Mouse (Mus musculus): ENCODE measurements around the gene Rbm8a.

Gene Rbm8a

GRCm38 (mm10) chr3:96629729-96630600, at the start of gene Rbm8a:
Gene Rbm8a (plus strand): TSS chr3:96629933.
- DNase-seq (ENCODE audit: low read depth), result peak; percentile 98

- no peak for DNase-seq (ENCODE audit: low read depth)
Measured at GRCm38 (mm10) chr3:96581141-96581540, 48.6 kb upstream of the Rbm8a start.

- no peak for DNase-seq (ENCODE audit: low read depth)
Measured at GRCm38 (mm10) chr3:96581771-96582515, 47.8 kb upstream of the Rbm8a start.

- DNase-seq (ENCODE audit: low read depth), result no peak
Measured at GRCm38 (mm10) chr3:96583386-96583785, 46.3 kb upstream of the Rbm8a start.

- DNase-seq (ENCODE audit: low read depth), result no peak
Measured at GRCm38 (mm10) chr3:96590657-96591056, 39.1 kb upstream of the Rbm8a start.

GRCm38 (mm10) chr3:96593374-96593773, 36.4 kb upstream of the Rbm8a start:
- no peak for DNase-seq (ENCODE audit: low read depth)

- peak; percentile 88 for DNase-seq (ENCODE audit: low read depth)
Measured at GRCm38 (mm10) chr3:96593790-96594560, 35.8 kb upstream of the Rbm8a start, which contains the start of gene Polr3gl. Gene Polr3gl (minus strand): TSS chr3:96594181.

- no peak for DNase-seq (ENCODE audit: low read depth)
Measured at GRCm38 (mm10) chr3:96594851-96595250, 34.9 kb upstream of the Rbm8a start.

- DNase-seq (ENCODE audit: low read depth), result no peak
Measured at GRCm38 (mm10) chr3:96595661-96596060, 34.1 kb upstream of the Rbm8a start.

- DNase-seq (ENCODE audit: low read depth), result no peak
Measured at GRCm38 (mm10) chr3:96596228-96596707, 33.5 kb upstream of the Rbm8a start, which contains the start of gene Ankrd34a. Gene Ankrd34a (plus strand): TSS chr3:96596636.

- DNase-seq (ENCODE audit: low read depth), result no peak
Measured at GRCm38 (mm10) chr3:96596855-96597254, 32.9 kb upstream of the Rbm8a start.

- DNase-seq (ENCODE audit: low read depth), result no peak
Measured at GRCm38 (mm10) chr3:96597435-96597891, 32.3 kb upstream of the Rbm8a start.

GRCm38 (mm10) chr3:96598156-96599068, 31.3 kb upstream of the Rbm8a start:
- no peak for DNase-seq (ENCODE audit: low read depth)

- DNase-seq (ENCODE audit: low read depth), result no peak
Measured at GRCm38 (mm10) chr3:96599069-96599393, 30.7 kb upstream of the Rbm8a start.

- DNase-seq (ENCODE audit: low read depth), result no peak
Measured at GRCm38 (mm10) chr3:96599411-96599810, 30.3 kb upstream of the Rbm8a start.

GRCm38 (mm10) chr3:96600639-96601250, 29.0 kb upstream of the Rbm8a start, which contains the start of gene Lix1l:
Gene Lix1l (plus strand): TSS chr3:96601149.
- peak; percentile 86 for DNase-seq (ENCODE audit: low read depth)

- no peak for DNase-seq (ENCODE audit: low read depth)
Measured at GRCm38 (mm10) chr3:96601251-96601787, 28.4 kb upstream of the Rbm8a start.

GRCm38 (mm10) chr3:96601941-96602703, 27.6 kb upstream of the Rbm8a start:
- DNase-seq (ENCODE audit: low read depth), result no peak

GRCm38 (mm10) chr3:96602704-96603084, 27.0 kb upstream of the Rbm8a start:
- DNase-seq (ENCODE audit: low read depth), result no peak

Data from c-Kit-positive CD71-negative TER-119-negative erythroid progenitor cells, embryonic 14.5 days (primary cell).